Mouse (Mus musculus): ENCODE data around the gene Cacnb4.

The Cacnb4 gene

DNA sequence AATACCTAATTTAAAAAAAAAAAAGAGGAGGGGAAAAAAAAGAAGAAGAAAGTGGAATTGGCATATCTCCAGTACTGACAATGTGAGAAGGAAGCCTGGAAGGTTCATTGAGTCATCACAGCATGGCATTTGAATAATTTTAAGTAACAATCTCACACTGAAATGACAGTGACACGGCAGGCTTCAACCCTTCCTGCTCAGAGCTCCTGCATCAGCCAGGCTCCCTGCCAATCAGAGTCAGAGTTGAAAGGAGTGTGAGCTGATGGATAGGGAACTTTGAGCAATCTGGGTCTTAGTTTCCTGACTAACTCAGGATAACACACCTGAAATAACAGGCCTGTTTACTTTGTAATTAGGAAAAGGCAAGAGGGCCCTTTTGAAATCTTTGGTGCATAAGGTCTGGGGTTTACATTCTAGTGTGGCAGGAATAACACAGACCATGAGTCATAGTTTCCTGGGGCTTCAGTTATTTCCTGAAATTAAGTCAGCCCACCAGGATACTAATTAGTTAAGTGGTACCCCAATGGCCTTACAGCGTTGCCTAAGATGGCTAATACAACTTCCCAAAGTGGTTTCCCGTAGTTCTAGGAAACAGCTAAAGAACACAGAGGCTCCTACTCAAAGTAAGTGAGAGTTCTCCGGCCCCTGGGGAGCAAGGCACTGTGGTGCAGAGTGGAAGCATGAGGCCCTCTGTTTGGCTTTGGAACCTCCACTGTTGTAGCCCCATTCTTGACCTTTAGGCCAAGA lies 204.9 kb downstream of the Cacnb4 start:
- 49% methylated on average over 4 of the region's 4 CpGs for WGBS

- WGBS: 91% methylated on average over 4 of the region's 4 CpGs
Observed at GRCm38 (mm10) chr2:52470044-52470560, 206.5 kb downstream of the Cacnb4 start.

GRCm38 (mm10) chr2:52467629-52468028 lies 209.0 kb downstream of the Cacnb4 start:
- WGBS: 78% methylated on average over 6 of the region's 6 CpGs

GRCm38 (mm10) chr2:52461206-52461967 lies 215.2 kb downstream of the Cacnb4 start:
- WGBS: 57% methylated on average over 12 of the region's 12 CpGs

DNA sequence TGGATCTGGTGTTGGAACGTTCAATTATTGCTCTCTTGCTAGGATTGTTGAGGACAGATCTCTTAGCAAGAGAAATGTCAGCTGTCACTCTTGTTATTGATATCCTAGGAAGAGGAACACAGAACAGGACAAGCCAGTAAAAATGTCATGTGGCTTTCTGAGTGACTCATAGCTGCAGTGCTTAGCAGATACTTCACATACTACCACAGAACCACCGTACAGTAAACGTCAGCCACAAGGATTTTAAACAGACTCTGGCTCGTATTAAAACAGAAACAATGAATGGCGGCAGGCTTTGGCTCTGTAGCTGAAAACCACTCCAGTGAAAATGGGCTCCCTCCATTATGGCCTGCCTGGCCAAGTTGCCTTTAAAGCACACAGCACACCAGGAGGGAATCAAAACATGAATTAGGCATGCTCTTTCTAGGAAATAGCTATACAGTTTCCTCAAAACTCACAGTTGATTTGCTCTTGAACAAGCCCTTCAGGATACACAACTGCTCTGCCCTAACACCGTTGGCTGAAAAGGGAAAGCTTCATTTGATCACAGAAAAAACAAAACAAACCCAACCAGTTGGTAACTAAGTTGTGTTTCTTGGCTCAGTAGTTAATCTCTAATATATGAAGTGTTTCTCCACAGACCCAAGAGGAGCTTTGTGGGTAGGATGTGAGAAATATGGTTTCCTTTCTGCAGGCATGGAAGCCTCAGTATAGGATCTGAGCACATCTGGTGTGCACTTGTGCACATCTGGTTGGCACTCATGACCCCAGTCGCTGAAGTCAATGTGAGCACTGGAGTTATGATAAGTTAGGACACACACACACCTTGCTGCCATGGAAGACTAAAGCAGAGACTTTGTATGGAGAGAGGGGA lies 220.8 kb downstream of the Cacnb4 start:
- 49% methylated on average over 7 of the region's 7 CpGs for WGBS

GRCm38 (mm10) chr2:52449818-52450217 lies 226.8 kb downstream of the Cacnb4 start:
- 87% methylated on average over 8 of the region's 8 CpGs for WGBS

DNA sequence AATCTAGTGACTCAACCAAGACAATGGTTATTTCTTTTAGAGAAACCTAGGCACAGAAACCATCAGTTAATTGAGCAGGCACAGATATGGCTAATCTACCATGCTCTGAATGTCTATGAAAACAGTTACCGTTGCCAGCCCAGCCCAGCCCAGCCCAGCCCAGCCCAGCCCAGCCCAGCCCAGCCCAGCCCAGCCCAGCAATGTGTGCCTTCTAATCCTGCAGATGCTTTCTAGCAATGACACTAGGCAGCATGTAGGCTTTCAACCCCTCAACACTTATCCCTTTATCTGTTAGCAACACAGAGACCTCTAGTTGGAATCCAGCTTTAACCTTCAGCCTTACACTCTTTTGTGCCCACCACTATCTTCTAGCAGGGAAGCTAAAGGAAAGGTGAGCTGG lies 227.7 kb downstream of the Cacnb4 start:
- 90% methylated on average over 1 of the region's 1 CpGs for WGBS

- 69% methylated on average over 5 of the region's 5 CpGs for WGBS
Observed at GRCm38 (mm10) chr2:52446648-52447047, 230.0 kb downstream of the Cacnb4 start.

DNA sequence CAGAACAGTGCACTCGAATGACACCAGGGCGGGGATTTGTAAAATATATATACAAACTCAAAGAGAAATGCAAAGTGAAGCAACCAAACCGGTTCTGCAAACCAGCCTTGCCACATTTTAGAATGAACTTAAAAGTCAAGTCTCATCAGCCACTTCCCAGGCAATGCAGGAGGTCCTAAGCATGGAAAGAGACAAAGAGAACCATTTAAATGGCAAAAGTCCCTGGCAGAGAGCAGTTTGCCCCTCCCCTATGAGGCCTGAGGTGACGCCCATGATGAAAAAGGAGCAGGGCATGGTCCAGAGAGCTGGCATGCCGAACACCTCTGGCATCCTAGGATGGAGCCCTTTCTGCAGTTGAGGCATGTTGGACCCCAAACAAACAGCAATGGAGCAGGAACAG lies 234.5 kb downstream of the Cacnb4 start:
- WGBS: 68% methylated on average over 5 of the region's 5 CpGs

- WGBS: 61% methylated on average over 4 of the region's 4 CpGs
Observed at GRCm38 (mm10) chr2:52440420-52441015, 236.1 kb downstream of the Cacnb4 start.

DNA sequence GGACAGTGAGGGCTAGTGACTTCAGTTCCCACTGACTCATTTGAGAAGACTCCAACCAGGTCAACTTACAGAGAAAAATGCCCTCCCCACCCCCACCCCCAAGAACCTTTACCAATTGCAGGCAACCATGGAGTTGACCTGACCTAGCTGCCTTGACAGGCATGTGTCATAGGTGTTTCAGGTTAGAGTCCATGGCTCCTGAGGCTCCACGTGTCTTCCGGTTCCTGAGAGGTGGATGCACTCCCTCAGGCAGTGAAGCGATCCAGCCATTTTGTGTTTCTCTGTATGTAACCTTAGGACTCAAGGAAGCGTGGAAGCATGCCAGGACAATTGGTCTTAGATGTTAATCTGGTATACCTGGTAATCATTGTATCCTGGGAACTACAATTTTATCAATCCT lies 238.2 kb downstream of the Cacnb4 start:
- 94% methylated on average over 4 of the region's 4 CpGs for WGBS

DNA sequence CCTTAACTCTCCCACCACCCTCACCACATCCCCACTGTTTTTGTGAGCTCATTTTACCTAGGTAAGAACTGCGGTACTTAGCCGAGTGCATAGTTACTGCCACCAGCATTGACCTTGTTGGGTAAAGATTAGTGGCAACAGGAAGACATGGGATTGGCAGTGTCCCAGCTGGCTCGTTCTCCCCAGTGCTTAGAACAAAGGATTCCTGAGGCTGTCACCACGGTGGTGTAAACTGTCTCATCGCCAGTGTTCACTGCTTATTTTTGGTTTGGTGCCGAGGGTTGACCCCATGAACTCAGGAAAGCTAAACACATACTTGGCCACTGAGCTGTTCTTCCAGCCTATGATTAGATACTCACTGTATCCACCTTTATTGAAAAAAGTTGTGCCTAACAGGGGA lies 238.6 kb downstream of the Cacnb4 start:
- WGBS: 33% methylated on average over 6 of the region's 6 CpGs

DNA sequence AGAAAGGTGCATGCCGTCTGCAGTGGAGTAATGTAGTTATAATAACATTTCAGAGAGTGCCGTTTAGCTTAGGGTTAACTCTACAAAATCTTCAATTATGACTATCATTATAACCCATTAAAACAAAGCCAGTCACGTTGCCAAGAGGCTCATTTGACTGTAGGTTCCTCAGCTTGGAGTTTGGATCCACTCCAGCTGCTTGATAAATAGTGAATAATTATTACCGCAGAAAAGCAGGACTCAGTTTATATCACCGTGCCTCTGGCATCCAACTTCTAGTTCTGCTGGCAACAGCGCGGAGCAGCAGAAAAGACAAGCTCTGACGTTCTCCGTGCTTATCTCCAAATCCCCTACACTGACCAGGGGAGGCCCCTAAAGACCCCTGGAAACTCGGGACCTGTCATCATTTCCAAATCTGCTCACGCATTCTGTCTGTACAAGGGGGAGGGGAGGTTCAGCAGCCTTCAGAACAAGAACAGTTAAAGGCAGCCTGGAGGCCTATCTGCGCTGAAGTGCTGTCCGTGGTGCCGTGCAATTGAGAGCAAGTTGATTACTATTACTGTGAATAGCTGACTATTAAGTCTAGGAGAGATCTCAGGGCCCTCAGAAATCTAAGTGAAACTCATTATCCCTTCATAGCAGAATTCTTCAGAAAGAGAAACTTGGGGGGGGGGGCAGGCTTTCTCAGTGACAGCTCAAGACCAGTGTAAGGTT lies 240.6 kb downstream of the Cacnb4 start:
- 61% methylated on average over 14 of the region's 14 CpGs for WGBS

DNA sequence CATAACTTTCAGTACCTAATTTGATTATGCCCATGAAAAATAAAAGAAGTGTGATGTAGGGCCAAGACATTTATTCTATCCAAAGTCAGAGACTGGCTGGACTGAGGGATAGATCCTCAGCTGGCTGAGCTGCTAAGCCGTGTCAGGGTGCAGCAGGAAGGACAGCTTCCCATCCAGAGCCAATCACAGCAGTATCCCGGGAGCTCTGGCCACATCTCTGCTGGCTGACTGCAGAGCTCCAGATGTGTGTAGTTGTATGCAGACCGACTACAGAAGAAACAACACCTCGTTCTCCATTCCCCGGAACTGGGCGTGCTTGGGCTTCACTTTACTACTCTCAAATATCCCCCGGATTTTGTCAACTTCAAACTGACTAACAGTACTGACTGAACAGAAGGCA lies 243.3 kb downstream of the Cacnb4 start:
- 59% methylated on average over 7 of the region's 7 CpGs for WGBS

DNA sequence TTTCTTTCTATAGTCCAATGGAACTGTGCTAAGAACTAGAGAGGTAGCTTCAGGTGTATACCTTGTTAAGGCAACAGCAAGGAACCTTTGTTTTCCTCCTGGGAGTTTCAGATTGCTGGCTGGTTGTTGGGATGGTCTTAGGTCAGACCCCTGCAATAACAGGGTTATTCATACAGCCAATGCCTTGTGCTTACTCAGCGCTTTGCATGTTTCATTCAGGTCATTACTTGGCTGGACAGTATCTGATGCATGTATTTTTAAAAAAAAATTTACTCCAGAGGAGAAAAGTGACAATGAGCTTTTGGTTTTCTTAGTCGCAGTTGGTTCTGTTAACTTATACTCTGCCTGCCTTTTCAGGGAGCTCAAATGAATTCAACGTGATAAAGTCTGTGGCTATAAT lies 249.2 kb downstream of the Cacnb4 start:
- WGBS: 83% methylated on average over 3 of the region's 3 CpGs

DNA sequence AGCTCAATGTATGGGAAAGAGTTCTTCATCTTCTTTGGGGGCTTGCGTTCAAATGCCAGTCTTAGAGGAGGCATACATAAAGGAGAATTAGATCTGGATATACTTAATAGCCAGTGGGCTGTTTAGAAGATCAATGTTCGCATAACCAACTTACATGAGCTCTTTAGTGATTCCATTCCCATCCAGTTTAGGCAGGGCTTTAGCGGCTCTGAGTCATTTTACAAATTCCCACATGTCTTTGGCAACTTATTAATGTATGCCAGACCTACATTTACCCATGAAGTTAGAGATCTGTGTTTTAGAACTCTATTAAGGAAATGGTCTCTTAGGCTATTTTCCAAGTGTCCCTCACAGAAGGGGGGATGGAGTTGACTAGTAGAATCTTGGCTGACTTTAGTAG lies 250.6 kb downstream of the Cacnb4 start:
- 81% methylated on average over 3 of the region's 3 CpGs for WGBS

DNA sequence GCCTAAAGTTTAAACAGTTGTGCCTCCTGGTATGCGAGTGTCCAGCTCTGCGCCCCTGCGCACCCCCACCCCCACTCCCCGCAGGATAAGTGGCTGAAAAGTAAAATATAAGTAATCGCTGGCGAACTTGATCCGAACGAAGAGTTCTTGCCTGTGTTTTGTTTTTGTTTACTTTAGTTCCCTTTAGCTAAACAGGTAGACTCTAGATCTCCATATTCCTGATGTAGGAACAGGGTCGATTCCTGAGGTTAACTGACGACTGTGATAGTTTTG lies 251.2 kb downstream of the Cacnb4 start:
- WGBS: 22% methylated on average over 10 of the region's 10 CpGs

GRCm38 (mm10) chr2:52424747-52425522 lies 251.7 kb downstream of the Cacnb4 start, which contains the start of gene Arl5a:
Gene Arl5a, minus strand, starts transcription at chr2:52424901.
- under 1% methylated on average over 57 of the region's 57 CpGs for WGBS

GRCm38 (mm10) chr2:52424248-52424728 lies 252.3 kb downstream of the Cacnb4 start:
- WGBS: under 1% methylated on average over 42 of the region's 42 CpGs

DNA sequence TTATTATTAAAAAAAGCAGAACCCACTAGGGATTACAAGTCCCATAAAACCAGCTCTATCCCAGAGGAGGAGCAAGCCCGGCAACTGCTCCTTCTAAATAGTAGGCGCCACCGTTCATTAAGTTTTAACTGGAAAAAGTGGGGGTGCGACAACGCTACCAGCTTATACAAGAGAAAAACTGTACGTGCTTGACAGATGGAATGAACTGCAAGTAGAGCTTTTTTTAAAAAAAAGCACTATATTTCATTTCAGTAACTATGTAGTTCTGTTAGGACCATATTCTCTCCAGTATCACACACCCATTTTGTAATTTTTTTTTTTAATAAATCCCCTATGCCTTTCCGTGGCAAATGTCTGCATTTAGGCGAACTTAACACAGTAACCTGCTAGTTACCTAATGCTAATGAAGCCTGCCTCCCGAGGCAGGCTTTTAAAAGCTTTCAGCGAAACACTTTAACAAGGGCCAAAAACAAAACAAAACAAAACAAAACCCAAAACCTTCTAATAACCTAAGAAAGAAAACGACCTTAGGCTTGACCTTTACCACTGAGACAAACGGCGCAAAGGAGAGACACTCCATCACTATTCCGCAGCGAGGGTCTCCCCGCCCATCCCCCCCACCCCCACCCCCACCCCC lies 252.9 kb downstream of the Cacnb4 start:
- WGBS: 4% methylated on average over 16 of the region's 16 CpGs

Data from cerebral cortex, adult 2 months (tissue).